In the genomic region with DNA sequence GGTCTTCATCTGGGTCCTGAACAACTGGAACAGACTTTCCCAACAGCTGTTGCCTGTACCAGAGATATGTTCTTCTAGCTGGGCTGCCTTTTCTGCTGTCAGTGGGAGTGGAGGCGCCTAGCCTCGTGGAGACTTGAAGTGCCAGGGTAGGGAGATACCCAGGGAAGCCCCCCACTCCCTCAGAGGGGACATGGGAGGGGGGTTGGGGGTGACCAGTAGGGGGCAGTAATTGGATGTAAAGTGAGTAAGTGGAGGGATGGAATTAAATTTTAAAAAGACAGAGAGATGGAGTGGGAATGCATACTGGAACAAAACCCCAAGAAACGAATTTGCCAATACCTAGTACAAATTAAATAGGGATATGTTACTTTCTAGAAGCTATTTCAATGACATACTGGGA, we compare ENCODE assay signal across 19 mouse cellular contexts. TPM values are rescaled to one million over a fixed set of nuclear protein-coding genes. Genes with fewer than 3 reads are reported as not detected.
DNase-seq lines count a peak whose midpoint lies in the region; ATAC-seq and TF ChIP-seq lines count a peak whose summit lies in the region.
"Had no signal": no experiment of that assay in that cellular context is flagged by ENCODE, and none has a peak within 500 bp of the region (broad histone marks: within the 10 kb centered on the region; RNA-seq: fewer than 3 reads in every experiment).

No protein-coding gene starts in this region.

- in situ Hi-C loops in ES-E14 (cut with MboI; ENCODE audit: low sequenced_read_pairs in 2 of 2, unreplicated experiment in 2 of 2), result no loop called here

- 41% methylated on average over 3 of the region's 3 CpGs for whole genome bisulfite sequencing in forebrain, embryonic 14.5 days

- H3K4me3 ChIP-seq in layer of hippocampus, adult 2 months, result no peak overlapping the region
- H3K4me3 ChIP-seq in ES-E14 (ENCODE audit: insufficient read depth in 1 of 2, low read depth in 1 of 2, low read length in 2 of 2, poor library complexity in 1 of 2, severe bottlenecking in 1 of 2), result no peak overlapping the region
- no peak overlapping the region for H3K4me3 ChIP-seq in forebrain, embryonic 14.5 days (ENCODE audit: low read depth, low read length)
- H3K4me3 ChIP-seq: liver, embryonic 15.5 days had no signal

- no peak overlapping the region for H3K27ac ChIP-seq in layer of hippocampus, adult 2 months
- no peak overlapping the region for H3K27ac ChIP-seq in ES-E14 (ENCODE audit: insufficient read depth, low read depth, low read length, poor library complexity, severe bottlenecking)
- no peak overlapping the region for H3K27ac ChIP-seq in forebrain, embryonic 14.5 days (ENCODE audit: low read depth, low read length)
- H3K27ac ChIP-seq: liver, embryonic 15.5 days had no signal

- H3K27me3 ChIP-seq in forebrain, embryonic 14.5 days (replicated peaks; ENCODE audit: control insufficient read depth, insufficient read depth, low read length), result no peaks in the 10 kb centered on the region
- H3K27me3 ChIP-seq: liver, embryonic 15.5 days had no signal

- DNase-seq in layer of hippocampus, adult 2 months (ENCODE audit: low spot score in 2 of 2), result no peak
- no peak for DNase-seq in layer of hippocampus, adult 9-10 months (ENCODE audit: low spot score)
- peak; percentile 2 to 14 for DNase-seq in CD8-positive naive resting alpha-beta T cell, adult 2 months (ENCODE audit: low read depth in 2 of 2, low spot score in 2 of 2)
- peak; percentile 12 for DNase-seq in ES-E14 (ENCODE audit: low read depth, low spot score)
- peak; percentile 54 for DNase-seq in naive thymus-derived CD4-positive, alpha-beta T cell, adult 2 months (ENCODE audit: low read depth)
- no peak for DNase-seq in adrenal gland, postnatal 10 days
- DNase-seq in forebrain, embryonic 14.5 days (ENCODE audit: low spot score), result no peak
- DNase-seq: adrenal gland, adult 2 months; cerebellum, postnatal 36 days; right cerebral cortex, postnatal 25 days had no signal

- ATAC-seq in frontal cortex, adult (ENCODE audit: low TSS enrichment), result no peak
- ATAC-seq in forebrain, embryonic 14.5 days, result no peak
- ATAC-seq: intestine, embryonic 16.5 days had no signal

- H3K4me1 ChIP-seq in ES-E14 (ENCODE audit: control insufficient read depth in 2 of 2, insufficient read depth in 2 of 2, low read length in 2 of 2, poor library complexity in 1 of 2), result no peaks in the 10 kb centered on the region
- H3K4me1 ChIP-seq in forebrain, embryonic 14.5 days (ENCODE audit: control insufficient read depth, insufficient read depth, low read length), result no peaks in the 10 kb centered on the region
- H3K4me1 ChIP-seq: liver, embryonic 15.5 days had no signal

- no peaks in the 10 kb centered on the region for H3K9me3 ChIP-seq in ES-E14 (ENCODE audit: control insufficient read depth, insufficient read depth, low read depth, low read length)
- no peaks in the 10 kb centered on the region for H3K9me3 ChIP-seq in forebrain, embryonic 14.5 days (replicated peaks; ENCODE audit: control insufficient read depth, low read length)
- H3K9me3 ChIP-seq: liver, embryonic 15.5 days had no signal

- peak; percentile 56 for TF ChIP-seq CTCF in layer of hippocampus, adult 2 months (conservative IDR thresholded peaks at IDR 0.05)

- no peak overlapping the region for H3K4me2 ChIP-seq in forebrain, embryonic 14.5 days (ENCODE audit: low read length)
- H3K4me2 ChIP-seq: liver, embryonic 15.5 days had no signal

- no peak overlapping the region for H3K9ac ChIP-seq in ES-E14 (ENCODE audit: insufficient read depth, low read depth, low read length, poor library complexity, severe bottlenecking)
- no peak overlapping the region for H3K9ac ChIP-seq in forebrain, embryonic 14.5 days (ENCODE audit: low read length)
- H3K9ac ChIP-seq: liver, embryonic 15.5 days had no signal

- H3K36me3 ChIP-seq in ES-E14 (ENCODE audit: control insufficient read depth, insufficient read depth, low read length, poor library complexity, severe bottlenecking), result no peaks in the 10 kb centered on the region
- H3K36me3 ChIP-seq in forebrain, embryonic 14.5 days (ENCODE audit: control insufficient read depth, insufficient read depth, low read length), result no peaks in the 10 kb centered on the region
- H3K36me3 ChIP-seq: liver, embryonic 15.5 days had no signal

TF ChIP-seq in ES-E14, 5 proteins besides CTCF, POLR2A, EP300 and RAD21:
- TF ChIP-seq ZNF384 (IDR thresholded peaks at IDR 0.05; ENCODE audit: low read depth, low read length) (no peak), ZC3H11A (IDR thresholded peaks at IDR 0.05; ENCODE audit: borderline replicate concordance, low read depth, low read length) (no peak), HCFC1 (IDR thresholded peaks at IDR 0.05; ENCODE audit: borderline replicate concordance, insufficient read depth, low read length) (no peak), MAFK (IDR thresholded peaks at IDR 0.05; ENCODE audit: insufficient read depth, low read depth, low read length) (no peak), CHD2 (IDR thresholded peaks at IDR 0.05; ENCODE audit: low read depth, low read length) (no peak)

RNA-seq across cellular contexts. Expression of gene Xkrx, which starts 28.1 kb away (rescaled TPM):
- 1 to 10 TPM in 1 of 2 experiments, under 1 TPM in 1; 0.54 to 1.1 TPM for total RNA-seq in layer of hippocampus, adult 2 months (2021)
- 0.37 and 0.54 TPM in 2 replicates for total RNA-seq in ES-E14 (2012; rRNA removed)
- 1 to 10 TPM; 1.9 to 3.3 TPM for total RNA-seq in adrenal gland, postnatal 10 days (2021)
- polyA plus RNA-seq in forebrain, embryonic 14.5 days (2014; fragmentation: Nextera tagmentation; extraction: Ambion mirVana), result 0.28 and 0.46 TPM in 2 replicates
- total RNA-seq: granulocyte monocyte progenitor cell, adult 5-6 weeks had no signal
- polyA plus RNA-seq: liver, embryonic 15.5 days had no signal

RNA-seq across cellular contexts. Expression of gene Arl13a, which starts 53.5 kb away (rescaled TPM):
- total RNA-seq in layer of hippocampus, adult 2 months (2021), result not detected
- total RNA-seq in ES-E14 (2012; rRNA removed), result not detected in 2 replicates
- not detected for total RNA-seq in adrenal gland, postnatal 10 days (2021)
- not detected in 2 replicates for polyA plus RNA-seq in forebrain, embryonic 14.5 days (2014; fragmentation: Nextera tagmentation; extraction: Ambion mirVana)
- total RNA-seq: adrenal gland, adult 2 months; granulocyte monocyte progenitor cell, adult 5-6 weeks; left cerebral cortex, postnatal 14 days; megakaryocyte progenitor cell, adult 5-6 weeks; monocyte, adult 5-6 weeks had no signal
- polyA plus RNA-seq: adrenal gland, adult 2 months; frontal cortex, adult 2 months; heart, postnatal 0 days; intestine, embryonic 16.5 days; liver, embryonic 15.5 days had no signal

Comparison
In these comparisons a context has a peak if more than half of its experiments do, and no peak if none do; other contexts are left out.
1. DNase-seq: peak in CD8-positive naive resting alpha-beta T cell, adult 2 months (2 of 2), ES-E14 (single experiment) and naive thymus-derived CD4-positive, alpha-beta T cell, adult 2 months (single experiment); none in layer of hippocampus, adult 2 months (0 of 2), layer of hippocampus, adult 9-10 months (single experiment), adrenal gland, postnatal 10 days (single experiment) and forebrain, embryonic 14.5 days (single experiment).